Mouse (Mus musculus) heart, postnatal 0 days (tissue): Measurements from ENCODE around the gene Proser1.

Experiments
- CTCF ChIP-seq: IDR thresholded peaks from 2 replicates; pipeline ENCODE4 v1.5.1; 2016; ENCODE audit warnings: antibody characterized with exemption, control low read depth, low read depth
- EP300 ChIP-seq: IDR thresholded peaks from 2 replicates; pipeline ENCODE4 v1.6.1; 2016; ENCODE audit warnings: antibody characterized with exemption, low read depth

DNA sequence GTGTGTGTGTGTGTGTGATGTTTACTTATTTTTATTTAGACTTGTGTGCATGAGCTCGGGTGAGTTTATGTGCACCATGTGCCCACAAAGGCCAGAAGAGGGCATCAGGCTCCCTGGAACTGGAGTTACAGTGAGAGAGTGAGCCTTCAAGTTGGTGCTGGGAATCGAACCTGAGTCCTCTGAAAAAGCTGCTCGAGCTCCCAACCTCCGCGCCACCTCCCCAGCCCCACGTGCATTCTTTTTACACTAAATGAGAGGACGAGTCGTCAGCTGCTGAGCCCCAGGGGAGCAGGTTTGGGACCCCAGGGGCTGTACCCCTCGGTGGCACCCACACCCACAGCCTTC, 793 bp upstream of the Proser1 start:
- no peak for TF ChIP-seq CTCF
- TF ChIP-seq EP300, result no peak
